Mouse (Mus musculus): ENCODE data around the gene Kat2a.
A peak's percentile ranks its signal among the peaks of the same experiment; 100 is the strongest.

The Kat2a gene

DNA sequence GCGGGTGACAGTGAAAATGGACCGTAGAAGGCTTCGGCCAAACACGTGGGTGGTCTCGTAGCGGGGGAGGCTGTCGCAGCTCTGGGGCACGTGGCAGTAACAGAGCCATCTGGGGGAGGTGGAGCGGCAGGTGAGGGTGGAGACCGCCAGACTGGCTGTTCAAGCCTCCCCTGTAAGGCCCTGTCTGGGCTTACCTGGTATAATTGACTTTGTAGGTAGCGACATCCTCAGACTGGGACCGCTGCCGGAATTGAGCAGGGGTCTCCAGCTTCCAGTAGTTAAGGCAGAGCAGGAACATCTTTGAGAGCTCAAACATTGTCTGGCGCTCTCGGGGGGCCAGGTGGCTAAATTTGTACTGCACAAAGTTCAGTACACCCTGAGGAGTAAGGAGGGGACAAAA lies 1.7 kb downstream of the Kat2a start:
- DNase-seq (ENCODE audit: low spot score in 2 of 2) = no peak

DNA sequence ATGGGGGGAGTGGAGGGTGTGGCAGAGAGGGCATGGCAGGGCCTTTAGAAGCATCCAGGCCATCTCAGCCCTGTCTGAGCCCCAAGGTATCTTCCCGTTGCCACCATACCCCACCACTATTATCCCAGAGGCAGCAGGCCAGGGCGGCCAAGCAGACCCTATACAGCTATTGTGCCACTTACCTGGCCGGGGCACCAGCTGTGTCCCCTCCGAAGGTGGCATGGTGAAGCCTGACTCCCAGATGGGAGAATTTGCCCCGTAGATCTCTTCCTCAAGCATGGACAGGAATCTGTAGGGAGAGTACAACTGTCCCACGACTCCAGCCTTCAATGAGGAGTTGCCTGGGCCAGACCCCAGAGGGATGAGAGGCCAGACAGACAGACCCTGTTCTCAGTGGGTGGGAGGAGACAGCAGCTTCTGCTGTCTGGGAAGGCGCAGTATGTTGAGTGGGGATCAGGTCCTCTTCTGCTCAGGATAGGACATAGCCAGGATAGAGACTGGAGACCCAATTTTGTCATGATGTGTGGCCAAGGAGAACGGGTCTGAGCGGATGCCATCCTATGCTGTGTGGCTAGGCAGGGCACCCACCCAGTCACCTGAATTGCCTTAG lies 3.0 kb downstream of the Kat2a start:
- DNase-seq (ENCODE audit: low spot score in 2 of 2) = no peak

DNA sequence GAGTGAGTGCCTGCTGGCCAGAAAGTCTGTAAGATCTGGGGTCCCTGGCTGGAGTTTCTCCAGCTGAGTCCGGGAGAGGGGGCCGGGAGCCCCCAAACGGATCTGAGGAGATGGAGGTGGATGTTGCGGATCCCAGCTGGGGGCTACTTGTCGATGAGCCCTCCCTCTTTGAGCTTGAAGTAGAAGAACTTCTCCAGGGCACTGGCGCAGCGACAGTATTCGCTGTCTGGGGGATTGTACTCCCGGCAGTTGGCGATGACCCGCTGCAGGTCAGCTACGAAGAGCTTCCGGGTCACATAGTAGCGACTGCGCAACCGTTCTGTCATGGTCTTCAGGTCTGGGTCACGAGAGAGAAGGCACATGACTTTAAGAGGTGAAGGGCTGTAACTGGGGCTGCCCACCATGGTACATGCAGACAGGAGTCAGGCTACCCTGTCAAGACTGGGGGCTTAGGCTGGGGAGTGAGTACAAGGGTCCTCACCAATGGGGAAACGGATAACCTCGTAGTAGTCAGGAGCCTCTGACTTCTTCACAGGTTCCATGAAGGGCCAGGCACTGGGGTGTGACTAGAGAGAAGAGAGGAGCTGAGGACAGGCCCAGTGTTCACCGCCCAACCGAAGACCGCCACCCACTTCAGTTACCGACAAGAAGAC lies 7.0 kb downstream of the Kat2a start:
- no peak for DNase-seq (ENCODE audit: low spot score in 2 of 2)

DNA sequence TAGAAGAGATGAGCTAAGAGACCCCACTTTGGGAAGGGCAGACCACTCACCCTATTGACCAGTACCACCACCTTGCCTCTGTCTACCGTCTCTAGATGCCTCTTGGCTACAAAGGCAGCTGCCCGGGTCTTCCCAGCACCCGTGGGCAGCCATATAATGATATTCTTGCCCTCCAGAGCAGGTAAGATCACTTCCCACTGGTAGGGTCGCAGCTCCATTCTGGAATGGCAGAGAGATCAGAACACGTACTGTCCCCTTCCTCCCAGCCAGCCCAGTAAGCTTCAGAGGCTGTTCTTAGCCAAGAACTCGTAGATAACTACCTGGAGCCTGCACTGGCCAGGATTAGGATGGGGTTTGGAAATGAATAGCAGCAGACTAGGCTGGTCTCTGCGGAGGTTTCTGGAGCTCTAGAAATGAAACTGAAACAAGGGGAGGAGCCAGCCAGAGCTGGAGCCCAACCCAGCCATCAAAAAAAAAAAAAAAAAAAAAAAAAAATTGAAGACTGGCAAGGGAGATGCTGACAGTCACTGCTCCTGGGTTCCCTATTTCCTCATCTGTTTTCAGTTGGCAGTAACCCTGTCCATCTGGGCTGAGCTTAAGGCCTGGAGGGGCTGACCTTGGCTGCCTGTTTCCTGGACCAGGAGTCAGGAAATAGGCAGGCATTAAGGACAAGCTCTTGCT lies 8.3 kb downstream of the Kat2a start, which contains the start of gene Dhx58:
Gene Dhx58 (minus strand): TSS at position 421 of the 681 bp plus-strand sequence.
- no peak for DNase-seq (ENCODE audit: low spot score in 2 of 2)

DNA sequence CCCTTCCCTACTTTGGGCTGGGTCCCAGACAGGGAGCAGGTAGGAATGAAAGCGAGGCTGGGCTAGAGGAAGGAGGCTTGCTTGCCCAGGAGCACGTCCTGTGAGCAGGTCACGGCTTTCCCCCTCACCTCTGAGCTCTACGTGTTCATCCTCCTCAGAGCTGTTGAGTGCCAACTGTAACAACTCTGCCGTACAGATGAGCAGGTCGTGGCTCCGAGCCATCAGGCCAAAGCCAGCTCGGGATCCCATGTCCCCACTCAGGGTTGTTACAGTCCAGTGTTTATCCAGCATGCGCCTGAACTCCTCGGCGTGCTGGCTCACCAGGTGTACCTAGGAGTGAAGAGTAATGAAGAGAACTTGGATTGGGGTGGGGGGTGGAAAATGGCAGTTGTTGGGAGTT lies 8.9 kb downstream of the Kat2a start:
- no peak for DNase-seq (ENCODE audit: low spot score in 2 of 2)

DNA sequence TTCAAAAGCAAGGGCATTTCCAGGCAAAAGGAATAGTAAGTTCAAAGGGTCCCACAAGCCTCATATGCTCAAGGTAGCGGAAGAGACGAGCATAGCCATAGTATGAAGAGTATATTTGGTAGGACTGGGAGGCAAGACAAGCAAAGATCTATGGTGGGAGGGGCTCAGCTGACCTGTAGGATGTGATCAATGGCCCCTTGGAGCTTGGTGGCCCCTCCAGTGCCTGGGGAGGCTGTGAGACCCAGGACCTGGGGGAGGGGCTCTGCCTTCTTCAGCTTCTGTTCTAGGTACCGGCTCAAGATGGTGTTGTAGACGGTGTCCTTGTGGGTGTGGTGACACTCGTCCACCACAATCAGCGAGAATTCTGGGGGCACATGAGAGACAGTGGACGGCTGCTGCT lies 9.4 kb downstream of the Kat2a start:
- DNase-seq (ENCODE audit: low spot score in 2 of 2) = no peak

DNA sequence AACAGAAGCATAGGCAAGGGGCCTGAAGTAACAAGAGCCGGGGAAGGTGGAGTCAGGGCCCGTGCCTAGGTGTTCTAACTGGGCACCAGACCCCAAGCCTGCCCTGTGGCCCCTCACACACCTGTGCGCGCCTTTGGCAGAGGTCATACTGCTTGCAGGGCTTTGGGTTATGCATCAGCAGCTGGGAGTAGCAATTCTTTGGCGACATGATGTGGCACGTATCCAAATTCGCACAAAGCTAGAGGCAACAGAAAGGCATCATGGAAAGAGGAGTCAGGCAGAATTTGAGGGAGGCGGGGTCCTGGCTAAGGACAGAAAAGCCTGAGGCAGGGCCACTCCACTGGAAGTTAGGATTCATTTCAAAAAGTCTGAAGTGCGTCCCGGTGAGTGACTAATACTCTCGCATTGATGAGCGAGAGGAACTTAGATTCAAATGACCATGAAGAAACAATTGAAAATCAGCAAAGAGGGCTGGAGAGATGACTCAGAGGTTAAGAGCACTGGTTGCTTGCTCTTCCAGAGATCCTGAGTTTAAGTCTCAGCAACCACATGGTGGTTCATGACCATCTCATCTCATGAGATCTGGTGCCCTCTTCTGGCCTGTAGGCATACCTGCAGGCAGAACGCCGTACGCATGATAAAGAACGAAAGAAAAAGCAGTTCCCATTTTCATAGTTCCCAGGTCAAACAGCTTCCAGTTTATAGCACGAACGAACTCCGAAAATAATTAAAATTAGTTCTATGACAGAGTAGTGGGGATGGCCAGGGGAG lies 10.0 kb downstream of the Kat2a start:
- DNase-seq (ENCODE audit: low spot score in 2 of 2) = peak; percentile 42 to 62

DNA sequence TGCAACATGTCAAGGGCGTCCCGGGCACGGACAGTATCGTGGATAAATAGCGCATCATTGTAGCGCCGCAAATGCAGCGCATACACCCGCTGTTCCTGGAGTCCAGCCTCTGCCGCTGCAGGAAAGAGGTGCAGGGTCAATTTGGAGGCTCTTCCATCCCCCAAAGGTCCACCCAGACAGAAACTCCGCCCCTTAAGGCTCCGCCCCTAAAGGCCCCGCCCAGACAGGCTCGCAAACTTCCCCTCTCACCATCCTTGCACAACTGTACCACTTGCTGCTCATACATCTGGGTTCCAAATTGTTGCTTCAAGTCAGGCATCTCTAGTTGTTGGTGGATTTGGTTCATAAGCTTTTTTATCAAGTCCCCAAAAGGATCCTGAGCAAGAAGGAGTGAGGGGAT lies 11.0 kb downstream of the Kat2a start:
- peak; percentile 65 to 68 for DNase-seq (ENCODE audit: low spot score in 2 of 2)

DNA sequence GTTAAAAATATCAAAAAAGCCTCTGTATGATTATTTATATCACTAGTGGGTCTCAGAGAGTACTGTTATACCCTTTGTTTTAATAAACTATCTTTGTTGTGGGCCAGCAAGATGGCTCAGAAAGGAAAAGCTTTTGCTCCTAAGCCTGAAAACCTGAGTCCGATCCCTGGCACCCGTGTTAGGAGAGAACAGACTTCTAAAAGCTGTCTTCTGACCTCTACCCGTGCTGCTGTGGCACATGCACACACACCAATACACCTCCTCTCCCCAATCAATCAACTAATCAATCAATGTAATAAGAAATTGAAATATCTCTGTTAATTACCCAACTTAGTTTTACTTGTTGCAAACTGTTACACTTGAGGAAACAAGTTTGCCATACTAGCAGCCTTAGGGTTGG lies 11.6 kb downstream of the Kat2a start:
- no peak for DNase-seq (ENCODE audit: low spot score in 2 of 2)

DNA sequence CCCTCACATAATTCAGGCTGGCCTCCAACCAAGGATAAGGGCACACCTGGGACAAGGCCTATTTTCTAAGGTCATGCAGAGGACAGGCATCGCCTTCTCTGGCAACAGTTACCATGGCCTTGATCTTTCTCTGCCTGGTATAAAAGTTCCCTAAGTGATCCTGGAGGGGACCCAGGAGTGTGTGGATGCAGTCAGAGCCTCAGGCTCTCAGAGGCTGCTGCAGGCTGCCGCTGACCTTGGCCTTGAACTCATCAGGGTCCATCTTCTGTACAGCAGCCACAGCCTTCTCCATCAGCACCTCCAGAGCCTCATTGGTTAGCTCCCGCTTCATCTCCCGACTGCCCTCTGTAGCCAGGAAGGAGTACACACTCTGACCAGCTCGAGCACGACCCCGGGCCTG lies 14.3 kb downstream of the Kat2a start:
- no peak for DNase-seq (ENCODE audit: low spot score in 2 of 2)

DNA sequence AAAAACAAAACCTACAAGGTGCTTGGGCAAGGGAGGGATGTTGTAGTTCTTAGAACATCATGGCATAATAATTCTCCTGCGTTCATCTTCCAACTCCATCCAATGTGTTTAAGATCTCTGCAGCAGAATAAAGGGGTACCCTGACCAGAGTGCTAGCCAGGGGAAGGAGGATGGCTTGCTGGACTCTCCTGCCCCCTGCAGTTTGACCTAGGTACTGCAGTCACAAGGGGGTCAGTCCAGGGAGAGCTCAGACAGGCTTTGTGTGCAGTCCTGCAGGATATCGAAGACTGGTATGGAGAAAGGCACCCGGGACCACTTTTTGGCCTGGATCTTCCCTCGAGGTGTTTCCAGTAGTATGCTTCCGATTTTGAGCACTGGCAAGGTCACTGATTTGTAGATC lies 17.3 kb downstream of the Kat2a start:
- peak; percentile 56 to 77 for DNase-seq (ENCODE audit: low spot score in 2 of 2)

DNA sequence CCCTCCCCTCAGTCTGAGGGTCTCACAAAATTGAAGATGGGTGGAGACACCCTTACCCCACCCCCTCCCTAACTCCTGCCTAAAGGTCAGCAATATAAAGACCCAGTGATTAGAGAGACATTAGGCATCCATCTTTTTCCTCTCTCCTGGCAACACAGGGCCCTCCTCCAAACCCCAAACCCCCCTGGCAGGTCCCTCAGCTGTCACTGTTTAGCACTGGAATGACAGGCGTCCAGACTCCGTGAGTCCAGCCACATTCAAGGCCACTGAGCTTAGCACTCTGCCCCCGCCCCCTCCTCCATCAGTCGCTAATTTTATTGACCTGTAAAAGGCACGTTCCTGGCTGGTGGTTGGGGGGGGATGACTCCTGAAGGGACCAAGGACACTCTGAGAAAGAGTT lies 19.1 kb downstream of the Kat2a start:
- no peak for DNase-seq (ENCODE audit: low spot score in 2 of 2)

DNA sequence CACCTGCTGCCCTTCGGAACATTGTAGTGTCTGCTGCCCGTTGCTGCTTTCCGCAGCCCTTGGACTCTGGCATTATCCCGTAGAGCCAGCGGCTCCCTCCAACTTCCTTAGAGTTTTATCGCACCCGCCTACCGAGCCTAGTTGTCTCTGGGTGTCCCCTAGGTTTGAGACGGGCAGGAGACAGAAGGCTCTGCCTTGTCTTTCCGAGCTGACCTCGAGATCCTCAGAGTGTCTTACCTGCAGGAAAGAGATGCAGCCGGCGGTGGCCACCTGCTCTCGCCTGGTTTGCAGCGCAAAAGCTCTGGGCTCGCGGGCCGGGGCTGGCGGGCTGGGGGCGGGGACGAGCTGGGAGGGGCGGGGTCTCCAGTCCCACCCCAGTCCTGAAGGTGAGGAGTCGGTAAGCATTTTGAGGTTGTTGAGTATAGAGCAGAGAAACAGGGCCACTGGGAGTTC lies 20.1 kb downstream of the Kat2a start, which contains the start of gene Zfp385c:
Gene Zfp385c (minus strand): TSS at position 292 of the 453 bp plus-strand sequence.
- DNase-seq (ENCODE audit: low spot score in 2 of 2) = no peak

DNA sequence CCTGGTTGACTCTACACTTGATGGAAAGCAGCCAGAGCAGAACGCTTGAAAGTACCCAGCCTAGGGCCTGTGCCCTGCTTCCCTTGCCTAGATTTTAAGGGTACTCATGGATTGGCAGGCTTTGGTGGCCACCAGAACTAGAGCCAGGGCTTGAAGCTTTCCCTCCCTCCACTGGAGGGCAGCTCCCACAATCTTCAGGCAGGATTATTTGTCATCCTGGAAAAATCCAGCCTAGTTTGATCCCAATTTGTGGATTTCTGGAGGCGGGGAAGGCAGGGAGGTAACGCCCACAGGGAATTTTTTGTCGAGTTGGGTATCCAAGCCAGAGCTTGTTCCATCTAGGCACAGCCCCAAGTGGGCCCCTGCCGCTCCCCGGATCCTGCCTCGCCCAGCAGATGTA lies 21.9 kb downstream of the Kat2a start:
- no peak for DNase-seq (ENCODE audit: low spot score in 2 of 2)

DNA sequence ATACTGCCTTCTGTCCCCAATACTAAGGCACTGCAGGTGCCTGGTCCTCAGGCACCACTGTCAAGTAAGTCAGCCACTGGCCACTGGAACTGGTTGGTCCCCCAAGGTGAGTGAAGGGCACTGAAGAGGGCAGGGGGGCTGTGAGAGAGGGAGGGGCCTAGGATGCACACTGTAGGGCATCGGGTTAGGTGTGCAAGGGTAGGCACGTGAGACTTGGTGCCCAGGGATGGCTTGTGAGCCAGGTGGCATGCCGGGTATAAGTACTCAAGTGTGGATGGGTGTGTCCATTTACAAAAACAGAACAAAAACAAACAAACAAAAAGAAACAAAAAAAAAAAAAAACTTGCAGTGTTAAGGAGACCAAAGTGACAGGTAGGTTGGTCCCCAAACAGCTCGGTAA lies 23.8 kb downstream of the Kat2a start:
- DNase-seq (ENCODE audit: low spot score in 2 of 2) = no peak

DNA sequence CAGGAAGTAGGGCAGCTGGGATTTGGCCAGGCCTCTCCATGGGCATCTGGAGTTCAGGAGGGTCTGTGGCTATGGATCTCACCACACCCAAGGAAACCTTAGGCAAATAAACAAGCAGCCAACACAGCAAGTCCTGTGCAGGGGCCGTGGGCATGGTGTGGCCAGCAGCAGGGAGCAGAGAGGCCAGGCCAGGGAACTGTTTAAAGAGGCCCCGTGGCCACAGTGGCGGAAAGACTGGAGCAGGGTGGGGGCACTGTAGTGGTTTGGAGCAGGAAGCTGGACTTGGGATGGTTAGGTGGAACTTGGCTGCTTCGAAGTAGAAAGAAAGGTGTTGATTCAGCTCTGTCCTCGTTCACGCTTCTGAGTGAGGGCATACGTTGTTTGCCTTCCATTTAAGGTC lies 25.0 kb downstream of the Kat2a start:
- no peak for DNase-seq (ENCODE audit: low spot score in 2 of 2)

DNA sequence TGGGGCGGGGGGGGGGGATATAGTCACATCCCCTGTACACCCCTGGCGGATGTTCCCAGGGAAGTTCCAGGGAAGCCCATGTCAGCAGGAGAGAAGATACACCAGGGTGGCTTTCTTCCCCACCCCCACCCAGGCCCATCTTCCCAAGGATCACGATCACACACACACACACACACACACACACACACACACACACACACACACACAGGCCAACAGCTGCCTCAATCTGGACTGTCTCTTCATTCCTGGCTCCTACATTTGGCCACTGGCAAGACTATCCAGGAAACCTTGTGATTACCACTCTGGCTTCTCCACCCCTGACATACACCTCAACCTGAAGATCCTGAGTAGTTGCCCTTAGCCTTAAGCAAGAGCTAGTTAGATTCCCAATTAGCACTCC lies 26.9 kb downstream of the Kat2a start:
- DNase-seq (ENCODE audit: low spot score in 2 of 2) = no peak

DNA sequence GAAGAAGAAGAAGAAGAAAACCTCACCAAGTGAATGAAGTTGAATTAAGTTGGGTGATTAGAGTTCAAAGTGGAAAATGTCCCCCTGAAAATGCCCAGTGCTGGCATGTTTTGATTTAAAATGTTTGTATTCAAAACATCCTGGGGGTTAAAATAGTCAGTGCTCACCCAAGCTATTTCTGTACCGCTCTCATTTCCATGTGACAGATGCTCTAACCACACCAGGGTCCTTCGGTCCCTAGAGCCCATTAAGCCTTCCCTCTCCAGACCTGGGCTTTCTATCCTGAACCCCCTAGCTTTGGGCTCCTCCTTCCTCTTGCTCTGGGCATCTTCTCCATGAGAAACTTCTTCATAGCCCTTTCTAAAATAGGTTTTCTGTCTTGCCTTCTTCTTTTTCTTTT lies 28.2 kb downstream of the Kat2a start:
- no peak for DNase-seq (ENCODE audit: low spot score in 2 of 2)

DNA sequence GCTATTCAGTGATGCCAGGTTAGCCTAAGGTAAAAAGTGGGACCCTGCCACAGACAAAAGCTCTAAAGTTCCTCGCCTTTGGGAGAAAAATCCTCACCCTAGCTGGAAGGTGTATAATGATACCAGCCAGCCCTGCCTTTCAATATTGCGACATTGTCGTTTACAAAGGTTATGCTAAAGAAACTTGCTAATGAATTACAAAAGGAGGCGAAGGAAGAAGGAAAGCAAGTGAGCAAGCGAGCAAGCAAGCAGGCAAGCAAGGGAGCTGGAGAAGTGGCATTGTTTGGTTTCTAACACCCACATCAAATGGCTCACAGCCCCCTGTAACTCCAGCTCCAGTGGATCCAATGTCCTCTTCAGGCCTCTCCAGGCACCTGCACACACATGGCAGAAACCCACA lies 29.7 kb downstream of the Kat2a start:
- no peak for DNase-seq (ENCODE audit: low spot score in 2 of 2)

DNA sequence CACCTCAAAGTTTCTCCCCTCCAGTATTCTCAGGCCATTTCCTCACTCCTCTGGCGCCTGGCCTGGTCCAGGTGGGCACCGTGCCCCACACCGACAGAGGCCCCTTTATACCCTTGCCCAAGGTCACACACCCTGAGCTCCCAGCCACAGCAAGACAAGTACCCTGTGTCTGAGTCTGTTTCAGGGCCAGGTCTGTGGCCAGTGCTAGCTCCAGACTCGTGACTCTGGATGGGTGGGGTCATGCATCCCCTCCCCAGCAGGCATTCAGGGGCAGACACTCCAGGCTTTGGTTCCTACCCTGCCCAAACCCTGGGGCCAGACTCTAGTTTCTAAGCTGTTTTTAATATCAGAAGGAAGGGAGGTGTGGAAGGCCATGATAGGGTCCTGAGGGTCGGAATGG lies 30.4 kb downstream of the Kat2a start:
- no peak for DNase-seq (ENCODE audit: low spot score in 2 of 2)

DNA sequence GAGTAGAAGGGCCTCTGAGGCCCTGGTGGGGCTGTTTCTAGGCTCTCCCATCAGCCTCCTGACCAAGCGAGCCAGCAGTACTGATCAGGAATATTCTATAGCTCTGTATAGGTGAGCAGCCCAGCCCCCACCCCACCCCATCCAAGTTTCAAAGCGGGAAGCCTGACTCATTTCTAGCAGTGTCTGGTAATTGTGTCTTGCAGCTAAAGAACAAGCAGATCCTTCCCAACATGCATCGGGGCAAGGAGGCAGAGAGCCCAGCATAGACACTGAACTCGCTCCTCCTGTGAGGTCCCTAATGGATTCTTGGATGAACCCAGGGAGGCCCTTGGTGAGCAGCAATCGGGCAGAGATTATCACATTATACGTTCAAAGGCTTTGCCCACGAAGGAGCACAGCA lies 34.5 kb downstream of the Kat2a start:
- no peak for DNase-seq (ENCODE audit: low spot score in 2 of 2)

DNA sequence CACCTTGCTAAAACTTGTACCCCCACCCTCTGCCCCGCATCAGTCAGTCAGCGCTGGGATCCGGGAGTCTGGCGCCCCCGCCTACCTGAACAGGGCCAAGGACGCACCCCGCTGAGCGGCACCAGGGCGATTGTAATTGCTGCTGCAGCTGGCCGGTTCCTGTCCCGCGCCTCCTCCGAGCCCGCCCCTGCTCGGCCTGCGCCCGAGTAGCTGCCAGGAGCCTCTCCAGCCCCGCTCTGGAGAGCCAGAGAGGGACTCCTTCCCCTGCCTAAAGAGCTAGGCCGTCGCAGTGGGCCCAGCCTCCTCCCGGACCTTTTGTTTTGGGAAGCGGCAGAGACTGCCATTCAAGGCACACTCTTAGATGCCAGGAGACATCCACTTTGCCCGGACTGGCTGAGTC lies 39.1 kb downstream of the Kat2a start:
- DNase-seq (ENCODE audit: low spot score in 2 of 2) = no peak

All from spleen, postnatal 14 days (tissue).